Mouse (Mus musculus): ENCODE data around the gene Optc.

DNA sequence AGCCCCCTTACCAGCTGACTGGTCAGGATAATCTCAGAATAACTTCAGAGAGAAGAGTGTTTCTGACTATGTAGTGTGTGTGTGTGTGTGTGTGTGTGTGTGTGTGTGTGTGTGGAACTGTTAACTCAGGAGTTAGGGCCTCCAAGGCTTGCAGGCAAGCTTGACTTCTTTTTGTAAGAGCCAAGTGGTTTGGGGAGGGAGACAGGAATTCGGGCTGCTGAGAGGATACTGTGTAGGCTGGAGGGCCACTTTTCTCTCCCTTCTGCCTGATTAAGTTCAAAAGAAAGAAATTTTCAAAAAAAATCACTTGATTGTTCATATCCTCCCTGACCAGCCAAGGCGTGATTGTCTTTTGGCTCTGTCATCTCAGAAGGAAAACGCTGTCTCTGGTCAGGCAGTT is 12.6 kb upstream of the Optc start:
- TF ChIP-seq CTCF (IDR thresholded peaks at IDR 0.05; ENCODE audit: low read depth) (no peak), EP300 (optimal IDR thresholded peaks at IDR 0.05) (no peak)

All from stomach, postnatal 0 days (tissue).